Mouse (Mus musculus): ENCODE measurements around the gene Slc25a21.

GRCm38 (mm10) chr12:56696174-56697010, 500.9 kb downstream of the Slc25a21 start:
- TF ChIP-seq ZNF384 (IDR thresholded peaks at IDR 0.05; ENCODE audit: low read depth, low read length) (no peak), CHD2 (IDR thresholded peaks at IDR 0.05; ENCODE audit: low read depth, low read length) (no peak), MAFK (IDR thresholded peaks at IDR 0.05; ENCODE audit: insufficient read depth, low read depth, low read length) (no peak), ZC3H11A (IDR thresholded peaks at IDR 0.05; ENCODE audit: borderline replicate concordance, low read depth, low read length) (no peak)
